Mouse (Mus musculus) MEL (cell line): ENCODE measurements around the gene Gm4131. TPM values are rescaled to one million over a fixed set of nuclear protein-coding genes. Genes with fewer than 3 reads are reported as not detected.

Experiments used
- DNase-seq: peaks from one replicate; pipeline ENCODE4 v3.0.0; 2011; ENCODE audit warnings: low read depth, low spot score
- H3K27ac ChIP-seq: 2 replicates; pipeline ENCODE4 v1.5.1; 2012; ENCODE audit warnings: low read depth, mild to moderate bottlenecking, control low read depth, low read length, moderate library complexity; ENCODE audit not compliant: control insufficient read depth
- H3K27me3 ChIP-seq, 2 experiments: fragments of 150-350 bp in 1 of 2; sonication (generic) in 1 of 2; 2 replicates each; pipeline ENCODE4 v1.6.1; 2012; ENCODE audit warnings: low read length in 2 of 2, mild to moderate bottlenecking in 2 of 2, improper control_type of control experiment in 1 of 2, moderate library complexity in 1 of 2; ENCODE audit not compliant: insufficient read depth in 2 of 2, control insufficient read depth in 1 of 2
- H3K36me3 ChIP-seq, 2 experiments: 2 replicates each; pipeline ENCODE4 v1.6.1; 2012 to 2014; ENCODE audit warnings: low read length in 2 of 2, improper control_type of control experiment in 1 of 2, inconsistent platforms in 1 of 2, mild to moderate bottlenecking in 1 of 2; ENCODE audit not compliant: insufficient read depth in 2 of 2, control insufficient read depth in 1 of 2
- H3K4me1 ChIP-seq, 2 experiments: fragments of 150-350 bp in 1 of 2; sonication (generic) in 1 of 2; 2 replicates each; pipeline ENCODE4 v1.6.1; 2012; ENCODE audit warnings: low read length in 2 of 2, improper control_type of control experiment in 1 of 2, mild to moderate bottlenecking in 1 of 2; ENCODE audit not compliant: insufficient read depth in 2 of 2, control insufficient read depth in 1 of 2
- H3K4me3 ChIP-seq, 2 experiments: fragments of 150-350 bp in 1 of 2; sonication (generic) in 1 of 2; 2 replicates each; pipeline ENCODE4 v1.5.1; 2012; ENCODE audit warnings: low read depth in 2 of 2, low read length in 2 of 2, mild to moderate bottlenecking in 2 of 2, moderate library complexity in 2 of 2, control low read depth in 1 of 2, improper control_type of control experiment in 1 of 2; ENCODE audit not compliant: control insufficient read depth in 1 of 2, insufficient read depth in 1 of 2
- H3K79me2 ChIP-seq: 2 replicates; pipeline ENCODE4 v1.6.1; 2012; ENCODE audit warnings: mild to moderate bottlenecking, low read length, moderate library complexity; ENCODE audit not compliant: control insufficient read depth, poor library complexity, insufficient read depth
- H3K9ac ChIP-seq: 2 replicates; pipeline ENCODE4 v1.6.1; 2012; ENCODE audit warnings: low read depth, mild to moderate bottlenecking, control low read depth, low read length, moderate library complexity; ENCODE audit not compliant: control insufficient read depth, poor library complexity, severe bottlenecking
- H3K9me3 ChIP-seq: fragments of 150-350 bp; sonication (generic); replicated peaks from 2 replicates; pipeline ENCODE4 v1.6.1; 2012; ENCODE audit warnings: mild to moderate bottlenecking, low read length, improper control_type of control experiment, moderate library complexity; ENCODE audit not compliant: insufficient read depth
- CHD1 ChIP-seq: IDR thresholded peaks from 2 replicates; pipeline ENCODE4 v1.6.1; 2012; ENCODE audit warnings: low read depth, mild to moderate bottlenecking, inconsistent platforms, low read length, improper control_type of control experiment
- CHD2 ChIP-seq: IDR thresholded peaks from 2 replicates; pipeline ENCODE4 v1.6.1; 2011; ENCODE audit warnings: low read length, improper control_type of control experiment
- CTCF ChIP-seq, 3 experiments: IDR thresholded peaks in 2 of 3; conservative IDR thresholded peaks in 1 of 3; 2 replicates each; pipeline ENCODE4 v1.5.1; 2011 to 2012; ENCODE audit warnings: low read length in 3 of 3, low read depth in 2 of 3, mild to moderate bottlenecking in 2 of 3, improper control_type of control experiment in 1 of 3, inconsistent platforms in 1 of 3, mixed read lengths in 1 of 3, moderate library complexity in 1 of 3; ENCODE audit not compliant: control insufficient read depth in 1 of 3, insufficient read depth in 1 of 3, poor library complexity in 1 of 3, severe bottlenecking in 1 of 3
- E2F4 ChIP-seq: IDR thresholded peaks from 2 replicates; pipeline ENCODE4 v1.6.1; 2011; ENCODE audit warnings: low read depth, low read length, improper control_type of control experiment, borderline replicate concordance
- ELF1 ChIP-seq: IDR thresholded peaks from 2 replicates; pipeline ENCODE4 v1.6.1; 2014; ENCODE audit warnings: low read depth, mild to moderate bottlenecking, inconsistent platforms, low read length, improper control_type of control experiment, moderate library complexity
- EP300 ChIP-seq, 2 experiments: IDR thresholded peaks; 2 replicates each; pipeline ENCODE4 v1.6.1; 2011; ENCODE audit warnings: improper control_type of control experiment in 2 of 2, low read length in 2 of 2, low read depth in 1 of 2, mild to moderate bottlenecking in 1 of 2
- GABPA ChIP-seq: IDR thresholded peaks from 2 replicates; pipeline ENCODE4 v1.6.1; 2012; ENCODE audit warnings: low read depth, mild to moderate bottlenecking, inconsistent platforms, low read length, improper control_type of control experiment, moderate library complexity
- GATA1 ChIP-seq: IDR thresholded peaks from 2 replicates; pipeline ENCODE4 v1.6.1; 2011; ENCODE audit warnings: low read depth, low read length, improper control_type of control experiment
- JUND ChIP-seq: IDR thresholded peaks from 2 replicates; pipeline ENCODE4 v1.6.1; 2011; ENCODE audit warnings: low read depth, mild to moderate bottlenecking, improper control_type of control experiment, low read length
- KAT2A ChIP-seq: conservative IDR thresholded peaks from 2 replicates; pipeline ENCODE4 v1.6.1; 2012; ENCODE audit warnings: low read depth, low read length, improper control_type of control experiment, inconsistent platforms
- MAFK ChIP-seq: IDR thresholded peaks from 2 replicates; pipeline ENCODE4 v1.6.1; 2011; ENCODE audit warnings: low read depth, mild to moderate bottlenecking, low read length, improper control_type of control experiment, borderline replicate concordance
- MYC ChIP-seq: IDR thresholded peaks from 2 replicates; pipeline ENCODE4 v1.6.1; 2011; ENCODE audit warnings: low read depth, mild to moderate bottlenecking, low read length, improper control_type of control experiment, moderate library complexity
- POLR2A ChIP-seq, 2 experiments: IDR thresholded peaks; 2 replicates each; pipeline ENCODE4 v1.6.1; 2011 to 2012; ENCODE audit warnings: low read length in 2 of 2, mild to moderate bottlenecking in 2 of 2, control low read depth in 1 of 2, improper control_type of control experiment in 1 of 2, low read depth in 1 of 2, moderate library complexity in 1 of 2; ENCODE audit not compliant: control insufficient read depth in 1 of 2, insufficient read depth in 1 of 2, poor library complexity in 1 of 2
- POLR2AphosphoS5 ChIP-seq: IDR thresholded peaks from 2 replicates; pipeline ENCODE4 v1.6.1; 2012; ENCODE audit warnings: low read depth, borderline replicate concordance, mild to moderate bottlenecking, inconsistent platforms, low read length, moderate library complexity, mixed read lengths
- RAD21 ChIP-seq: IDR thresholded peaks from 2 replicates; pipeline ENCODE4 v1.6.1; 2011; ENCODE audit warnings: mild to moderate bottlenecking, low read depth, low read length, improper control_type of control experiment
- SIN3A ChIP-seq: IDR thresholded peaks from 2 replicates; pipeline ENCODE4 v1.6.1; 2012; ENCODE audit warnings: low read length, improper control_type of control experiment, inconsistent platforms
- SMC3 ChIP-seq: IDR thresholded peaks from 2 replicates; pipeline ENCODE4 v1.6.1; 2011; ENCODE audit warnings: low read depth, low read length, improper control_type of control experiment
- TAL1 ChIP-seq: IDR thresholded peaks from 2 replicates; pipeline ENCODE4 v1.6.1; 2012; ENCODE audit warnings: mild to moderate bottlenecking, inconsistent platforms, low read length, moderate library complexity, mixed read lengths
- UBTF ChIP-seq: IDR thresholded peaks from 2 replicates; pipeline ENCODE4 v1.6.1; 2012; ENCODE audit warnings: low read depth, mild to moderate bottlenecking, inconsistent platforms, low read length, improper control_type of control experiment, moderate library complexity, borderline replicate concordance; ENCODE audit not compliant: insufficient read depth
- USF2 ChIP-seq, 2 experiments: IDR thresholded peaks; 2 replicates each; pipeline ENCODE4 v1.6.1; 2011 to 2012; ENCODE audit warnings: improper control_type of control experiment in 2 of 2, low read length in 2 of 2, borderline replicate concordance in 1 of 2, inconsistent platforms in 1 of 2, low read depth in 1 of 2, mild to moderate bottlenecking in 1 of 2; ENCODE audit not compliant: insufficient read depth in 1 of 2
- ZC3H11A ChIP-seq: IDR thresholded peaks from 2 replicates; pipeline ENCODE4 v1.6.1; 2012; ENCODE audit warnings: low read depth, mild to moderate bottlenecking, inconsistent platforms, low read length, improper control_type of control experiment
- ZKSCAN1 ChIP-seq: IDR thresholded peaks from 2 replicates; pipeline ENCODE4 v1.6.1; 2012; ENCODE audit warnings: low read depth, mild to moderate bottlenecking, inconsistent platforms, low read length, improper control_type of control experiment, moderate library complexity
- ZMIZ1 ChIP-seq: IDR thresholded peaks from 2 replicates; pipeline ENCODE4 v1.6.1; 2012; ENCODE audit warnings: low read depth, mild to moderate bottlenecking, inconsistent platforms, low read length, improper control_type of control experiment, moderate library complexity
- ZNF384 ChIP-seq: IDR thresholded peaks from 2 replicates; pipeline ENCODE4 v1.6.1; 2012; ENCODE audit warnings: low read depth, mild to moderate bottlenecking, inconsistent platforms, low read length, improper control_type of control experiment
- polyA plus RNA-seq, 2 experiments: library from polyadenylated mRNA; stranded (reverse) in 1 of 2; unstranded in 1 of 2; fragments of >175 nt in 1 of 2; fragments of >200 nt in 1 of 2; gene quantifications; 2 replicates each; pipeline versions ENCODE4 v1.2.1 to v1.2.4; 2012; ENCODE audit warnings: low replicate concordance in 2 of 2, low read depth in 1 of 2; ENCODE audit not compliant: insufficient read length in 2 of 2, insufficient read depth in 1 of 2, missing spikeins in 1 of 2
- total RNA-seq: library from RNA; depleted of rRNA; stranded (reverse); fragments of 300-350 nt; gene quantifications from 2 replicates; pipeline ENCODE4 v1.2.3, GENCODE M21; 2012

The Gm4131 gene
- total and polyA plus RNA-seq, 3 experiments, result not detected

DNA sequence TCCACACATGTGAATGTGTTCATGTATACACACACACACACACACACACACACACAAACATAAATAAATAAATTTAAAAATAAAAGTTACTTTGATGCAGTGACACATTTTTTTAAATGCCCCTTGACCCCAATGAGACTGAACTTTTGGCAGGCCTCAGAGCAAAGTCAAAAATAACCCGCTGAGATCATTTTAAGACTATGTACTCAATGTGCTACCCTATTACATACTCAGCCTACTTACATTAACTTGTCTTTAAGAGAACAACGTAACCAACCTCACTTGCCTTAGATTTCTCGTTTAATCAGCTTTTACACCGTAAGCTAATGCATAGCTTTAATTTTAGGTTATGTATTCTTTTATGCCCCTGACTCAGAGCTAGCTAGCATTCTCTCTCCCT, 13.9 kb downstream of the Gm4131 start:
- H3K79me2 ChIP-seq, result no peaks in the 10 kb centered on the region
- no peak for TF ChIP-seq ZMIZ1
- no peak for TF ChIP-seq ELF1
- no peak for TF ChIP-seq ZKSCAN1
- no peak for TF ChIP-seq CTCF (IDR thresholded peaks at IDR 0.05 in 2 of 3, conservative IDR thresholded peaks at IDR 0.05 in 1 of 3; ENCODE audit: control insufficient read depth in 1 of 3, insufficient read depth in 1 of 3, low read depth in 2 of 3, low read length in 3 of 3, poor library complexity in 1 of 3, severe bottlenecking in 1 of 3)
- no peak for TF ChIP-seq E2F4
- TF ChIP-seq SIN3A, result no peak
- TF ChIP-seq MAFK, result no peak
- TF ChIP-seq POLR2AphosphoS5, result no peak
- no peak for TF ChIP-seq POLR2A (IDR thresholded peaks at IDR 0.05; ENCODE audit: control insufficient read depth in 1 of 2, insufficient read depth in 1 of 2, low read depth in 1 of 2, low read length in 2 of 2, poor library complexity in 1 of 2)
- TF ChIP-seq JUND, result no peak
- no peak for TF ChIP-seq SMC3
- no peak for TF ChIP-seq KAT2A
- TF ChIP-seq EP300 (IDR thresholded peaks at IDR 0.05; ENCODE audit: low read depth in 1 of 2, low read length in 2 of 2), result no peak
- TF ChIP-seq MYC, result no peak

DNA sequence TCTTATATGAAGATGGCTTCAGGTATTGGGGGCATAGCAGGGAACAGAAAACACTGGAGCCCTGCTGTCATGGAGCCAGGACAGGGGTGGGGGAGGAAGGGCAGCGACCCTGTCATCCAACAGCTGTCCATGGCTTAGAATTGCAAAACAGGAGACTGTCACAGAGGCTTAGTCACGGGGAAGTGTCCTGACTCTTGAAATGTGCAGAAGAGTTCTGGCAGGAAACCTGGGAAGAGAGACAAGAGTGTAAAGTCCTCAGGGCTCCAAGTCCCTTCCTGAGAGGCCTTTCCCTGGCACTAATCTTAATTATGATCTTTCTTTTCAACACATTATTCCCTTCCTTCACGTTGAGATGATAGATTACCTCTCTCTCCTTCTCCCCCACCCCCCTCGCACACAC, 16.6 kb downstream of the Gm4131 start:
- Histone ChIP-seq H3K9ac (no peak overlapping the region), H3K79me2 (no peaks in the 10 kb centered on the region), H3K27me3 (no peaks in the 10 kb centered on the region), H3K9me3 (no peaks in the 10 kb centered on the region), H3K27ac (no peak overlapping the region), H3K4me3 (no peak overlapping the region), H3K4me1 (no peaks in the 10 kb centered on the region), H3K36me3 (no peaks in the 10 kb centered on the region)
- no peak for DNase-seq
- no peak for TF ChIP-seq GATA1
- no peak for TF ChIP-seq KAT2A
- TF ChIP-seq CHD2, result no peak
- no peak for TF ChIP-seq ZKSCAN1
- no peak for TF ChIP-seq ZC3H11A
- no peak for TF ChIP-seq GABPA
- no peak for TF ChIP-seq USF2 (IDR thresholded peaks at IDR 0.05; ENCODE audit: borderline replicate concordance in 1 of 2, insufficient read depth in 1 of 2, low read depth in 1 of 2, low read length in 2 of 2)
- TF ChIP-seq UBTF, result no peak
- no peak for TF ChIP-seq EP300 (IDR thresholded peaks at IDR 0.05; ENCODE audit: low read depth in 1 of 2, low read length in 2 of 2)
- no peak for TF ChIP-seq ZNF384
- TF ChIP-seq E2F4, result no peak
- no peak for TF ChIP-seq TAL1
- TF ChIP-seq RAD21, result no peak
- no peak for TF ChIP-seq CHD1

More for the DNA sequence above, 13.9 kb downstream of the Gm4131 start:
- no peak for DNase-seq
- Histone ChIP-seq H3K4me1 (no peaks in the 10 kb centered on the region), H3K36me3 (no peaks in the 10 kb centered on the region), H3K4me3 (no peak overlapping the region), H3K9ac (no peak overlapping the region), H3K9me3 (no peaks in the 10 kb centered on the region), H3K27ac (no peak overlapping the region), H3K27me3 (no peaks in the 10 kb centered on the region; a peak in 1 of 4 replicates)
